Mouse (Mus musculus): ENCODE data around the gene Smyd2.

The Smyd2 gene

DNA sequence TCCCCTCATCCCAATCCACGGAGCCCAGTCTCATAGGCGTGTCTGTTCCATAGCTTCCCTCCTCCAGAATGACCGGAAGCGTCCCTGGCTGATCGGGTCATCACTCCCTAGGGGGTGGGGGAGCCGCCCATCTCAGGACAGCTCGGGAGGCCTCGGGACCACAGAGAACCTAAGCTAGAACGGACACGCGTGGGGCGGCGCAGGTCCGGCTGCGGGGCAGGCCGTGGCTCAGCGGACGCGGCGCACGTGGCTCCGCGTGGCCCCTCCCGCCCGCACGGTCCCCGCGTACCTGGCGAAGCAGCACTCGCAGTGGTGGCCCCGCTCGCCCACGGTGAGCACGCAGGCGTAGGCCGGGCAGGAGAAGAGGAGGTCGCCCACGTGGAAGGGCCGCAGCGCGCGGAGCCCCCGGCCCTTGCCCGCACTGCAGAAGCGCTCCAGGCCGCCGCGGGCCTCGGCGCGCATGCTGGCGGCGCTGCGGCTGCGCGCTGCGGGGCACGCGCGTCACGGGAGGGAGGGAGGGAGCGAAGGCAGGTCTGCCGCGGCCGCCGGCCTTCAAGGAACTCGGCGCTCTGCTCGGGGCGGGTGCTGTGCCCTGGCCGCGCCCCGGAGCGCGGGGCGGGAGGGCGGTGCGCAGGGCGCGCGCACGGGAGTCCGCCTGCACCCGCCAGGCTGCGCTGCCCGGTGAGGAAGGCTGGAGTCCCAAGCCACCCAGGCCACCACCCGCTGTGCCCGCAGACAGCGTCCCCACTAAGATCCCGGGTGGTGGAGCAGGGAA, at the start of gene Smyd2:
TSS of gene Smyd2 (minus strand) at position 546 of the 775 bp plus-strand sequence.
- DNase-seq, result peak; percentile 38 to 42

DNA sequence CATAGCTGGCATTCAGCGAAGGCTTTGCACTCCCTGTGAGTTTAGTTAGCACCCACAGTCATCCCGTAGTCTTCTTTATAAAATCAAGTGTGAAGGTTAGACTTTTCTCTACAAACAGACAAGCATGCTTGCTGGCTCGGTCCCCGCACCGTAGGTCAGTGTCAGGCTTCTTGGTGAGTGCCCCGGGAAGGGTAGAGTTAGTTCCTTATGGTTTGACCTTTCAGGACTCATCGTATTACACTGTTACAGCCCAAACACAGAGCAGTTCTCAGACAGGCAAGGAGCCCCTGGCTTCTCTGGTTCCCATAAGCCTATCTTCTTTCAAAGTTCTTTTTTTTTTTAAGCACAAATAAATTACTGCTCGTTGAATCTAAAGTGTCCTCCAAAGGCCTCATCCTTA, 48.2 kb upstream of the Smyd2 start:
- DNase-seq, result no peak

DNA sequence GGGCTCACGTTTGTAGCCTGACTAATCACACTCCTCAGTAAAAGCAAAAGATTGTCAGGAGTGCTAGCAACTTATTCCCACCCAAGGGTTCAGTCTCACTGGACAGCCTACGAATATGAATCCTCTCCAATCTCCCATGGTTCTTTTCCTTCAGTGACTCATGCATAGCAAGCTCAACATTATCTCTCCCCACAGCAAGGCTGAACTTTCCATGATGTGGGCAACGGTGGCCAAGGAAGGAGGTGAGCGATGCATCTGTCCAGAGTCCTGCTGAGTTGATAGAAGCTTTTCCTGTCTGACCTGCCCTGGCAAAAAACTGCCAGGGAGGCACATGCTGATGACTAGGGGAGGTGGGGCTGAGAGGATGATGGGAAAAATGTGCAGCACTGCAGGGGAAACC, 45.9 kb upstream of the Smyd2 start:
- DNase-seq, result no peak

DNA sequence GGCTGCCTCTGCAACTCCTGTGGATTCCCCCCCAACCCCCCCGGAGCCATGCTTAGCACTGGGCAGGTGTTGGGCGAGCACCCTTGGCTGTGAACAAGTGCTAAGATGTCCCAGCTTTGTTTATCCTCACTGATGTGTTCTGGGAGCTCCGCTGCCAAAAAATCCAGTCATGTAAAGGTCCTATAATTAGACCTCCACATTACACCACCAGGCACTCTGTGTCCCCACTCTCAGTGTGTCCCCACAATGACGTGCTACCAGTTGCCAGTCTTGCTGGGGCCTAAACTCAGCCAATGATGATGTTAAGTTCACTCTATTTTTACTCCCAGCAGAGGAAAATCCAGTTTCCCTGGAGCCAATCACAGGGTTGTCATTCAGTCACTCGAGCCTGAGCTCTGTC, 38.3 kb upstream of the Smyd2 start:
- no peak for DNase-seq

DNA sequence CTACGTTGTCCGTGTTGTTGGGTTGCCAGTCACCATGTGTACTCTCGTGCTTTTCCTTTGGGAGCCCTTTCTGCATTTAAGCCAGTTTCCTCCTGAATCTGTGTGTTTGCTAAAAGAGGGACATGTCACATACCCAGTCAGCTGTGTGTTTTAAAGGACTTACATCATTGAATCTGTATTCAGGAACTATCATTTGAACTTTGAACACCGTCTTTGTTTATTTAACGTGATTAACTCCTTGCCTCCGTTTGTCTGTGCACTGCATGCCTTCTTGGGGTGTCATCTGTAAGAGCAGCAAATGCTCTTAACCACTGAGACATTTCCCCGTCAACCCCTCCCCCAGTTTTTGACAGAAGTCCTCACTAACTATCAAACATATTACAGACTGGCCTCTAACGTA, 37.6 kb upstream of the Smyd2 start:
- no peak for DNase-seq

DNA sequence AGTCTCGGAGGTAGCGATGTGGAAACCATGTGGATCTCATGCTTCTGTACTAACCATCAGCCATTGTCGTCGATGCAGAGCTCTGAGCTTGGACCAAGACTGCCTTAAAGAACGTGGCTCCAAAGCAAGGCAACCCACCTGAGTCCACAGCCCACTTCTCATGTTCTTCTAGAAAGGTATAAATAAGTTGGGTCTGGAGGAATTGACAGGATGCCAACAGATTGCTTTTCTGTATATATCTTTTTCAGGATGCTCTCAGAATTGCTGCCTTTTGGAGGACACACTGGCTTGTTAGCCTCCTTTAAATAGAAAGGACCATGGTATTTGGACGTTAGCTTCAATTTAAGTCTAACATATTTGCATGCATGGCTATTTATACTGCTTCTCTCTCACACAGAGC, 29.7 kb upstream of the Smyd2 start:
- no peak for DNase-seq

DNA sequence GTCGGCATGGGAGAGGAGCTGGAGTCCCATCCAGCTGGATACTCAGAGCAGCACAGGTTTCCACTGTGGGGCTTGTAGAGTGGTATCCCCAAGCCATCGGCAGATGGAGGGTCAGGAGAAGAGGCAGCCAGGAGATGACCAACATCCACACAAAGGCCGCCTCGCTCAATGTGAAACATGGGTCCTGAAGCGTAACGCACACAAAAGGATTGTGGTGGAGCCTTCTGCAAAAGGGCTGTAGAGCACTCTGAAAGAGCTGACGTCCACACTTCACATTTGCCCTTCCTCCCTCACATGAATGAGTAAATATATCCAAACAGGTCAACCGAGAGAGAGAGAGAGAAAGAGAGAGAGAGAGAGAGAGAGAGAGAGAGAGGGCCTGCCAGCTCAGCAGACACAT, 25.2 kb upstream of the Smyd2 start:
- DNase-seq, result no peak

DNA sequence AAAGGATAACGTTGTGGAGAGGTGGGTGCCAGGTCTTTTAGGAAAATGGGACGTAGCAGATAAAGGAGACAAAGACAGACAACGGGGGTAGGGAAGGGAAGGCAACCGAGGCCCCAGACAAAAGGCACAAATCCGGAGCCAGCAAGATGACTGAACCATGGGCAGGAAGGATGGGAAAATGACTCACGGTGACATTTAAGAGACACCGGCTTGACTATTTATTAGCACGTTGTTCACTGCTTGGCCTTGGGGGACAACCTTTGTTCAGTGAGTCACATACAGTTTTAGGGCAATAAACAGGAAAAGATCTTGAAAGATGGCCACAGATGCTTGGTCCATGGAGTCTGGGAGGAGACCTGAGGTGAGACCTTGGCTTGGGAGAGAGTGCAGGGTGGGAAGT, 24.0 kb upstream of the Smyd2 start:
- DNase-seq, result no peak

DNA sequence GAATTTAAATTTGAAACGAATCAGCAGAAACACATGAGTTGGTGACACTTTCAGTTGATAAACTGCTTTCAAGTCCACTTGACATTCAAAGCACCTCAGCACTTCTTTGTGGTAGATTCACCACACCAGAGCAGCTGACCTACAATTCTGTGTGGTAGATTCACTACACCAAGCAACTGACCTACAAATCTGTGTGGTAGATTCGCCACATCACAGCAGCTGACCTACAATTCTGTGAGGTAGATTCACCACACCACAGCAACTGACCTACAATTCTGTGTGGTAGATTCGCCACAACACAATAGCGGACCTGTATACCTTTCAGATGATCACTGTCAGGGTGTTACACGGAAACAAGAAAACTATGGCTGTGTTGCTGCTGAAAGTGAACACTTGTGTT, 19.6 kb upstream of the Smyd2 start:
- no peak for DNase-seq

DNA sequence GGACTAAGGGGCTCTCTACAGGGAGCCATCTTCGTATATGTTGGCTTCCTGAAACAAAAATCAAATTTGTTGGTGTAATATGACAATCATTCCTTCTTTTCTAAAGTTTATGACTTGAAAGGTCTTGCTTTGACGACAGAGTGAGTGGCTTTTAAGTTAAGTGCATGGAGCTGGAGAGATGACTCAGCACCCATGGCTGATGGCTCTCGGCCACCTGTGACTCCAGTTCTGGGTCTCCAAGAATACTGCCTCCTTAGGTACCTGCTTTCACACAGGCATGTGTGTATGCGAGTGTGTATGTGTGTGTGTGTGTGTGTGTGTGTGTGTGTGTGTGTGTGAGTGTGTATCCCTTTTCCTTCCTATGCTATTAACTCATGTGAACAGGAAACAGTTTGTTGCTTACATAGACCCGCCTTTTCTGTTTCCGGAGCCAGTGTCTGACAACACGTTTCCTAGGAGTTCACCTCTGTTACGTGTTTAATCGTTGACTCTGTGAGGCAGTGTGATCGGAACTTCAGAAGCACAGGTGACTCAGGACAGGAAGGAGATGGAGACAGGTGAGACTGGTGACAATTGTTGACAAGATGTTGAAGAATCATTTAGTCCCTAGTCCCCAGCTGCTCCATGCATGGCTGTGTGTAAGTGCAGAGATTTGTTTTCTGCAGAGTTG, 14.4 kb upstream of the Smyd2 start:
- DNase-seq, result no peak

DNA sequence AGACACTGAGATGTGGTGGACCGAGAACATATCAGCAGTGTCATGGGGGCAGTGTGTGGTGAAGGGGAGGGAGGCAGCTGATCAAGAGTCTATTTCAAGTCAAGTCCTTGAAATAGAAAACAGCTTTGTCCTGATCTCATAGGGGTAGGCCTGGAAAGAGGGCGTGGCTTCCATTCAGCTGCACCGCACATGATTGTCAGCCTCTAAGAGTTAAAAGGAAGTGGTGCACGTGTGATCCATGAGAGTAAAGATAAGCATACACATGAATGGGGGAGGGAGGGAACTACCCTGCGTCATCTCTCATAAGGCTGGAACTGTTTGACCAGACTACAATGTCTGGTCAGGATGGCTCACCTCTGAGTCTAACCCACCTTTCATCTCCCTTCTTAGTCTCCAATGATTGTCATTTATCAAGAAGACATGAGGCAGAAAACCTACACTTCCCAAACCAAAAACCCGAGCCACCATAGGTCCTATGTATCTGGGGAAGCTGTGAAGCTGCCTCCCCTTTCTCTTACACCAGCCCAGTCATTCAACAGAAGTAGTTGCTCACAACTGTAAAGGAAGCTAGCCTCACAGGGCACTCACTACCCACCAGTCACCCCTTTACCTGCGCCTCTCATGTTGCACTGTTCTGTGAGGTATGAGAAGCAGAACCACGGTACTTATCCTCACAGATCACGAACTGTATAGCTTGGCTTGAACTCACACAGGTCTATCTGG, 11.5 kb upstream of the Smyd2 start:
- no peak for DNase-seq

DNA sequence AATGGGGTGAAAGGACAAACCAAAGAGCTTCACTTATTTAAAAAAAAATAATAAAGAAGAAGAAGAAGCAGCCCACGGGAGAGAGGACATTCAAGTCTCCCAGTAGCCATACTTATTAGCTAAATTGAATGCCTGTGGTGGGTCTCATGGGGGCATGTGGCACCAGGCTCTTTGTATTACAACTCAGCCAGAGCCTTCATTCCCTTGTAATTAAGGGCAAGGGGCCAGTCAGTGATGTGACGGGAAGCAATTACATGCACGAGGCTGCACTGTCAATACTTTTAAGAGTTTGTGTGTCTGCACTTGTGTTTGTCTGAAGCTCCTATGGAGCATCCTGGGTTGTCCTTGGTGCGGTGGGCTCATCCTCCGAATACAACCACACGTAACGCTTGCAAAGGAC, 10.8 kb upstream of the Smyd2 start:
- DNase-seq, result no peak

DNA sequence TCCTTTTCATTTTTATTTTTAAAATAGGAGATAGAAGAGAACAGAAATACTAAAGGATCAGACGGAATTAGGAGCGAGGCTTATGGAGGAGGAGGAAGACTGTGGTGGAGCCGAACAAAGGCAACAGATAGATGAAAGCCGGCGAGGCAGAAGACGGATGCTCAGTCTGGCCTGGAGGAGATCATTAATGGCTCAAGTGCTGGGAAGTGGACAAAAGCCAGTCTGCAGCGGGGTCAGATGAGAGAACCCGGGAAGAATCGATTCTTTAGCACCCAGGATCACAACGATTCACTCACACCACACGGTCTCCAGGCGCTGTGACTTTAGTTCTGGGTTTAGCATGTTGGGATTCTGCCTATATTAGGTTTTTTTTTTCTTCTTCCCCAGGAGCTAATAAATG, 10.0 kb upstream of the Smyd2 start:
- no peak for DNase-seq

DNA sequence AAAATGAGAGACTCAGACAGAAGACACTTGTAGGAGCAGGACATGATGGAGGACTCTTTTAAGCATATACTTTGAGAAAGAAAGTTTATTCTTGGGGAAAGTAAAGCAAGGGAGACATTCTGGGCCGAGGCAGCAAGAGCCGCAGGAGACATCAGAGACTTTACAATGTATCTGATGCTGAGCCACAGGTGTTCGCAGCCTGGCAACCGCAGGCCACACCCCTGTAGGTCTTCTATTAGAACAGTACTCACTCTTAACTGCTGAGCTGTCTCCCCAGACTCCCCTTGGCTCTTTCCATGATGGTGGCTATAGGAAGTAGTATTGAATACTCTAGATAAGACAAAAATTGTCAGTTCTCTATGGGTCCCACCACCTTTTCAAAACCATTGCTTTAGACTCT, 7.7 kb upstream of the Smyd2 start:
- DNase-seq, result no peak

DNA sequence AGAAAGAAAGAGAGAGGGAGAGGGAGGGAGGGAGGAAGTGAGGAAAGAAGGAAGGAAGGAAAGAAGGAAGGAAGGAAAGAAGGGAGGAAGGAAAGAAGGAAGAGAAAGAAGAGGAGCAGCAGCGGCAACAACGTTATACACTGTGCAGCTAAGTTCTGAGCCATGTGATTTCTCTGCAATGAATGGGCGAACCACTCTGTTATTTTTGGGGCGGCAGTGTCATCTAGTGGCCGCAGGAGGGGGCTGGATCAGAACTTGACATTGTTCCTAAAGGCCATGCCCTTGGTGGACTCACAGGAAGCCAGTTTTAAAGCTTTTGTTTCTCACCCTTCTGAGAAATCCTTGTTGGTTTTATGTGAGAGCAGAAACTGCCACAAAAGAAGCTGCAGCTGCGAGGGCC, 5.5 kb upstream of the Smyd2 start:
- no peak for DNase-seq

DNA sequence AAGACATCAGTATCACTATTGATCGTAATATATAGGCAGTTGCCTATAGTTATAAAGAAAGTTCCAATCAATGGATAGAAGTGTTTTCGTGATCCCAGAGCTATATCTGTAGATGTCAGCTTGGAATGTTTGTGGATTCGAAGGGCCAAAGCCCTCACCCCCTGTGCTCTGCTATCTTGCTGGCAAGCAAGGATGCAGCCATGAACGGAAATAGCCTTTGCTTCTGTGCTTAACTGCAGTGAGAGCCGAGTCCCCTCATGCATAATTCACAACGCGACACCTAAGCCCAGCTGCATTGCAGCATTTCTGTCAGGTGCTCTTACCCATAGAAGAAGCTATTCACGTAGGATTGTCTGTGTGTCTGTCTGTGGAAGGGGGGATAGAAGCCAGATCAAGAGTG, 4.1 kb upstream of the Smyd2 start:
- DNase-seq, result no peak

DNA sequence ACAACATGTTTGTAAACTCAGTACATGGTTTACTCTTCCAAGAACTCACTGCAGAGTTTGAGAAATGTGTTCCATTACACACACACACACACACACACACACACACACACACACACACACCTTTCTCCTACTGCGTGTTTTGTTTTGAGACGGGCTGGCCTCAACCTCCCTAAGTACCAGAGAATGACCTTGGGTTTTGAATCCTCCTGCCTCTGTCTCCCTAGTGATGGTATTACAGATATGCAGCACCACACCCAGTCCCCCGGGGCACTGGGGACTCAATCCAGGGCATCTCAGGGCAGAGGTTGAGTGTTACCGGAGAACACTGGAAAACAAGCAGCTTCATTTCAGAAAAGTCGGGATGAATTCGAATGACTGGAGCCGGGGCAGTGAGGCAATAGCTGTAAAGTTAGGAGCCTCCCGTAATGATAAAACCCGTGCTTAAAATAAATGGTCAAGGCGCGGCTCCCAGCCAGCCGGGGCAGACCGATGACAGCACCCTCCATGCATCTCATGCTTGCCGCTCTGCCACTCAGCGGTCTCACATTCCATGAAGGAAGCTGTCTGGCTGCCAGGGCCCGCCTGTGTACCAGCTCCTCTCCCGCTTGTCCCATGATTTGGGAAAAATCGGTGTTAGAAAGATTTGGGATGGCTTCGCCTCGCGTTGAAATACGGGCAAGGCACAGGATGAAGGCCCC, 1.9 kb upstream of the Smyd2 start:
- DNase-seq, result no peak

DNA sequence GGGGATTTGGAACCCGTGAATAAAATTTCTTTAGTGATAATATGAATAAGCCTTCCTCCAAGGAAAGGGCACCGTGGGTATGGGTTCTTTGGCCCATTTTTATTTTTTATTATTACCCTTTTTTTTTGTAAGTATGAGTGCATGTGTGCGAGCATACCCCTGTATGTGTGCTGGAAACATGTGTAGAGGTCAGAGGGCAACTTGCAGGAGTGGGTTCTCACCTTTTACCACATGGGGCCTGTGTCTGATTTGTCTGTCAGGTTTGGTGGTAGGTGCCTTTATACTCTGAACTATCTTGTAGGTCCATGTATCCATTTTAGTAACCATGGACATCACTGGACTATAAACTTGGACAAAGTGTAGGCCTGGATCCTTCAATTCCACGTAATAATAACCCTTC, 994 bp upstream of the Smyd2 start:
- no peak for DNase-seq

DNA sequence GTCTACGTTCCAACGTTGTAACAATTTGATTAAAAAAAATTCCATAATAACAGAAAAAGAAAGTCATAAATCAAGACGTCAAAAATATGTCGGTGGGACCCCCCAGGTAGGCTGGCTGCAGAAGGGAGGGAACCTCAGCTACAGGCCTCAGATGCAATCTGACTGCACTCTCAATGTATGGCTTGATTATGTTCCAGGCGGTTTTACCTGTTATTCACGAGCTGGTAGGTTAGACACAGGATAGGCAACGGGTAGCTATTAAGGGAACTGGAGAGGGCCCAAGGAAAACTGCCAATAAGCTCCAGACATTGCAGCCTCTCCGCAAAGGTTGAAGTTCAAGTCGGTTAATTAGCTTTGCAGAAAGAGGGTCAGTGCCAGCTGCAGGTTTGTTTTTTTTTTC, 558 bp upstream of the Smyd2 start:
- no peak for DNase-seq

DNA sequence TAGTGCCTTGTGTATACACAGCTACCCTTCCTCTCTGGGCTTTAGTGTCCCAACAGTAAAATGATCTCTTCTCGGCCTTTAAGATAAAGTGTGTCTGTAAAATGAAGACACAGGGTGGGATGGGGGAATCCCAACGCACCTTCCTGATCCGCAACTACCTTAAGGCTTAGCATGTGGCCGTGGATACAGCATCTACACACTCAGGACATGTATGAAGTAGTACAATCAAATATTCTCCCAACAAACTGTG, 670 bp downstream of the Smyd2 start:
- DNase-seq, result no peak

DNA sequence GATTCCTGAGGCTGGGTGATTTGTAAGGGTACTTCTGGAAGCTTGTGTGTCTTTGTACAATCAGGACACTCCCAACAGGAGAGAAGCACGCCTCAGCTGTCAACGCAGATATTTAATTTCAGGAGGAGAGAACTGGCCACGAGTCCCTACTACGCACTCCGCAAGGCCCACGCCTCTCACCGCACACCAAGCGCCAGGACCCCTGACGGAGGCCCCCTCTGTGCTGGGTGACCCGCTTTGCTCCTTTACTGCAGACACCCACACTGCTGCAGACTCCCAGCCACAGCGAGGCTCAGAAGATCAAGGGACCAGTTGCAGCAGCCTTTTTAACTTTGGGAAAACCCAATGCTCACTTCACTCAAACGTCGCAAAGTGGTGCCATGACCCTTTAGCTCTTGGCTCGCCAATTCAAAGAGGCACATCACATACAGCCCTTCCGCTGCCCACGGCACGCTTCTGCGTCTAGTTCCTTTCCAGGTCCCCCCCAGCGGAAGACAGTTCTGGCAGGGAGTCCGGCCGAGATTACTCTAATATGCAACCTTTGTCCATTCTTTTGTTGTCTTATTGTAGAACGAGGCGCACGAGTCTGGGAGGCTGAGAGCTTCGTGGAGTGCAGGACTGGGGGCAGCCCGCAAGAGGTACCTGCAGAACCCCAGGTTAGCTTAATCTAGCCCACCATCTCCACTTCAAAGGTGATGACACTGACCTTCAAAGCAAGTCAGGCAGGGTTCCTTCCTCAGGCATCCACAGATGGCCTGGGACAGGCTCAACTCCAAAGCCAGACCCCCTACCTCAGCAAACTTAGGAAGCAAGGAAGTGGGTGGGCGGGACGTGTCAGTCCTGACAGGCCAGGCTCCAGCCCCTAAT, 1.2 kb downstream of the Smyd2 start:
- no peak for DNase-seq

DNA sequence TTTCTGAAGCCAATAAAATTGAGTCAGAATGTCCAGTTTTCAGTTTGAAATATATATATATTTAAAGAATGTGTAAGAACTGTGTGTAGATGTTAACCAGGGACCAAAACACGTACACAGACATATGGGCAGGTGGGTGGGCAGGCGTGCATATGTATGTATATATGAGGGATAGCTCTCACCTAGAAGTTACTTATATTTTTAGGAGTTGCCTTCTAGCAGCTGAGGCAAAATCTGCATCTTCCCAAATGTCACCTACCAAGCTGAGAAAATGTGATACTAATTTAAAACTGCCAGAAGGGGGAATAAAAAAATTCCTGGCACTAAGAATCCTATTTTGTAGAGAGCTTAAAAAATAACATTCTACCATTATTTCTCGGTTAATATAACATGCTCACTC, 2.4 kb downstream of the Smyd2 start:
- no peak for DNase-seq

DNA sequence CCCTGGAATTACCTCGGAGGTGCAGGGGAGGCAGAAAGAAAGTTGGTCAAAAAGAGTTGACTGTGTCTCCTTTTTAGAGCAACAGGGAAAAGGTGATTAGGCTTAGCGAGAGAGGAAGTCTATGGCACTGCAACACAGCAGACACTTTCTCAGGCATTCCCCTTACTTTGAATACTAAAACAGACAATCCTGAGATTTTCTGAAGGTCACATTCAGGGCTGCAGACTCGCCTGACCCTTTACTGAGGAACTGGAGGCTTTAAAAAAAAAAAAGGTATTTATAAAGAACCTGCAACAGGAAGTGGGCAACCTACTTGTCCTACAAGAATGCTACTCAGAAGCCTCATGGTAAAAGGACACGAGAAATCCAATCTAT, 5.0 kb downstream of the Smyd2 start:
- DNase-seq, result no peak

Measured in thymus, adult 18-20 months (tissue).